Mouse (Mus musculus) liver, embryonic 12.5 days (tissue): ENCODE data around the gene Pou2f1. TPM values are rescaled to one million over a fixed set of nuclear protein-coding genes. Genes with fewer than 3 reads are reported as not detected.

Experiments used
- ATAC-seq: fragments of 200-750 bp; cut with Nextera tagmentation; 2 replicates; pipeline ENCODE4 v1.8.0; 2017; ENCODE audit warnings: moderate number of reproducible peaks, mild to moderate bottlenecking, moderate library complexity
- H3K27ac ChIP-seq: fragments of 300-500 bp; sonication (generic); 2 replicates; pipeline ENCODE4 v1.5.1; 2016; ENCODE audit warnings: mild to moderate bottlenecking
- H3K27me3 ChIP-seq: fragments of 300-500 bp; sonication (generic); replicated peaks from 2 replicates; pipeline ENCODE4 v1.6.1; 2016; ENCODE audit warnings: mild to moderate bottlenecking, moderate library complexity
- H3K36me3 ChIP-seq: fragments of 300-500 bp; sonication (generic); 2 replicates; pipeline ENCODE4 v1.6.1; 2016; ENCODE audit warnings: mild to moderate bottlenecking, moderate library complexity
- H3K4me1 ChIP-seq: fragments of 300-500 bp; sonication (generic); 2 replicates; pipeline ENCODE4 v1.6.1; 2016
- H3K4me2 ChIP-seq: fragments of 300-500 bp; sonication (generic); 2 replicates; pipeline ENCODE4 v1.6.1; 2016; ENCODE audit warnings: mild to moderate bottlenecking, moderate library complexity
- H3K4me3 ChIP-seq: fragments of 300-500 bp; sonication (generic); 2 replicates; pipeline ENCODE4 v1.5.1; 2016; ENCODE audit warnings: mild to moderate bottlenecking, moderate library complexity
- H3K9ac ChIP-seq: fragments of 300-500 bp; sonication (generic); 2 replicates; pipeline ENCODE4 v1.6.1; 2016; ENCODE audit warnings: mild to moderate bottlenecking, moderate library complexity
- H3K9me3 ChIP-seq: fragments of 300-500 bp; sonication (generic); replicated peaks from 2 replicates; pipeline ENCODE4 v1.6.1; 2016; ENCODE audit warnings: mild to moderate bottlenecking, moderate library complexity
- WGBS: fragments of 180-500 bp; shearing (Covaris S2); methylation state at CpG from one replicate; pipeline ENCODE4 v1.1.7; 2016; ENCODE audit not compliant: insufficient replicate concordance; 5-methylcytosine and 5-hydroxymethylcytosine counted together
- polyA plus RNA-seq: library from polyadenylated mRNA; unstranded; fragments of >200 nt; fragmentation: Nextera tagmentation; extraction: Ambion mirVana; gene quantifications from 2 replicates; pipeline ENCODE4 v1.2.1, GENCODE M21; 2016

The Pou2f1 gene
- polyA plus RNA-seq, 1 experiment from 2014 or later = 5.8 TPM

DNA sequence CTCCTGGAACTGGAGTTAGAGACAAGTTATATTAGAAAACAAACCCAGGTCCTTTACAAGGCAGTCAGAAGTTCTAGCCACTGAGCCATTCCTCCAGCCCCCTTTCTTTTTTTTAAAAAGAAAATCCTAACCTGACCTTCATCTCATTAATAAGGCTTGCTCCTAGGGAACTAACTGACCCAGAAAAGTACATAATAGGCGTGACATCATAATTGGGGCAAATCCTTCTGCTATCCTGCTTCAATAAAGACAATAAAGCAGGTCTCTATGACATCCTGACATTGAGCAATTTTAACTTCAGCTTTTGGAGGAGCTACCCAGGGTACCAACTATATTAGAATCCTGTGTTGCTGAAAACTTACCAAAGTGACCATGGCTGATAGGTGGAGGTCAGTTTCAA, 98.9 kb downstream of the Pou2f1 start:
- no peak for ATAC-seq
- Histone ChIP-seq H3K9ac (no peak overlapping the region), H3K9me3 (no peaks in the 10 kb centered on the region), H3K4me2 (no peak overlapping the region), H3K4me3 (no peak overlapping the region), H3K4me1 (no peaks in the 10 kb centered on the region), H3K27me3 (no peaks in the 10 kb centered on the region), H3K36me3 (peaks cover 32% of the 10 kb centered on the region), H3K27ac (no peak overlapping the region)
- WGBS = 73% methylated on average over 1 of the region's 1 CpGs

- H3K4me2 ChIP-seq = no peak overlapping the region
- H3K36me3 ChIP-seq = peaks cover 55% of the 10 kb centered on the region
- no peaks in the 10 kb centered on the region for H3K4me1 ChIP-seq
- no peak overlapping the region for H3K4me3 ChIP-seq
- no peaks in the 10 kb centered on the region for H3K27me3 ChIP-seq
- ATAC-seq = no peak
- H3K9ac ChIP-seq = no peak overlapping the region
- no peak overlapping the region for H3K27ac ChIP-seq
- H3K9me3 ChIP-seq = no peaks in the 10 kb centered on the region
- 87% methylated on average over 2 of the region's 2 CpGs for WGBS
Observed at GRCm38 (mm10) chr1:165891686-165892085, 110.8 kb downstream of the Pou2f1 start.

DNA sequence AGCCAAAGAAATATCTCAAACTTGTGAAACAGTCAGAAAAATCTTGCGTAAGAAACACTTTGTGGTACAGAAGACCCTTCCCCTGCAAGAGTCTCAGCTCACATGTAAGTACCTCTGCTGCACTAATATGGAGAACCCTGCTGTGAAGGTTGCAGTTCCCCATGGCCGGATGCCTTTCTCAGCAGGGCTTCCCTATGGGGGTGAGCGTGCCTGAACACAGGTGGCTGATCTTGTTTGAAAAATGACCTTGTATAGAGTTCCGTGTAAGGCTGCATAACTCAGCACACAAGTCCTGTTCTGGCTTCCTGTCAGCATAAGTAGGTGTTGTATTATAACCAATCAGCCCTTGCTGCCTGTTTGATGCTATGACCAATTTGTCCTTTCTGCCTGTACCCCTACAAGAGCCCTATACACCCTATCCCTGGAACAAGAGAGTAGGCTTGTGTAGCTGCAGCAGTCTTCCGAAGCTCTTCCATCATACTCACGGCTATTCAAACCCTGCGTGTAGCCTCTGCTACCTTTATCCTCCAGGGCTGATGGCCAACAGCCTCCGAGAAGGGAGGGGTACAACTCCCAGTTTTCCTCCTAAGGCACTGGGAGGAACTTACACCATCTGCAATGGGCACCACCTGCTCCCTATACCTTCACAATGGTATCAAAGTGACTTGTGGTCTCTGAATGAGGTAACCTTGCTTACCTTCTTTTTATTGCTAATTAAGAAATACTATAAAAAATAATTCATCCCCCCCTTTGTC, 120.2 kb downstream of the Pou2f1 start:
- H3K27me3 ChIP-seq = no peaks in the 10 kb centered on the region
- no peaks in the 10 kb centered on the region for H3K4me1 ChIP-seq
- no peaks in the 10 kb centered on the region for H3K9me3 ChIP-seq
- no peak overlapping the region for H3K27ac ChIP-seq
- H3K36me3 ChIP-seq = peaks cover 30% of the 10 kb centered on the region
- ATAC-seq = no peak
- H3K9ac ChIP-seq = no peak overlapping the region
- no peak overlapping the region for H3K4me3 ChIP-seq
- no peak overlapping the region for H3K4me2 ChIP-seq
- 79% methylated on average over 8 of the region's 8 CpGs for whole genome bisulfite sequencing

DNA sequence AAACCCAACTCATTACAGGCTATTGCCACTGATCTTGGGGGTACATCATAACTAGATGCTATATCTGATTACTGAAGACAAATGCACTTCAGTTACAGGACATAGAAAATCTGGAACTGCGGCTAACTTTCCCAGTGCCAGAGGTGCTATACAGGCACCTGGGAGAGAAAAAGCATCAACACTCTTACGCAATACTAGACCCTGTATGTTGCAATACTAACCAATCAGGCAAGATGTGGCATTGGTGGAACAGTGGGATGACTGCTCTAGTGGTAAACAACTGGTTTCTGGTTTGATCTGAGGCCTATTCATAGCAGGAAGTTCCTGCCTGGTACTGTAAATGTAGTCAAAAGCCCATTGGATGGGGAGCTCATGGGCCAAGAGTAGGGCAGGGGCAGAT, 123.7 kb downstream of the Pou2f1 start:
- Histone ChIP-seq H3K9ac (no peak overlapping the region), H3K4me1 (peaks cover 12% of the 10 kb centered on the region), H3K4me2 (no peak overlapping the region), H3K4me3 (no peak overlapping the region), H3K36me3 (peaks cover 50% of the 10 kb centered on the region), H3K9me3 (no peaks in the 10 kb centered on the region), H3K27me3 (no peaks in the 10 kb centered on the region), H3K27ac (no peak overlapping the region)
- no peak for ATAC-seq
- WGBS = 84% methylated on average over 2 of the region's 2 CpGs

GRCm38 (mm10) chr1:165875520-165876284, 126.8 kb downstream of the Pou2f1 start:
- Histone ChIP-seq H3K27me3 (no peaks in the 10 kb centered on the region), H3K4me3 (no peak overlapping the region), H3K9me3 (no peaks in the 10 kb centered on the region), H3K27ac (no peak overlapping the region), H3K4me1 (peaks cover 12% of the 10 kb centered on the region), H3K9ac (no peak overlapping the region), H3K36me3 (peaks cover 48% of the 10 kb centered on the region), H3K4me2 (no peak overlapping the region)
- ATAC-seq = peak; percentile 61; the same call in 1 of the 2 replicates
- 66% methylated on average over 6 of the region's 6 CpGs for WGBS

GRCm38 (mm10) chr1:165874645-165875044, 127.8 kb downstream of the Pou2f1 start:
- H3K27ac ChIP-seq = no peak overlapping the region
- no peak overlapping the region for H3K9ac ChIP-seq
- peaks cover 12% of the 10 kb centered on the region for H3K4me1 ChIP-seq
- no peak overlapping the region for H3K4me2 ChIP-seq
- WGBS = 70% methylated on average over 8 of the region's 8 CpGs
- H3K9me3 ChIP-seq = no peaks in the 10 kb centered on the region
- peaks cover 41% of the 10 kb centered on the region for H3K36me3 ChIP-seq
- H3K4me3 ChIP-seq = no peak overlapping the region
- ATAC-seq = peak; percentile 47; the same call in 1 of the 2 replicates
- H3K27me3 ChIP-seq = no peaks in the 10 kb centered on the region

DNA sequence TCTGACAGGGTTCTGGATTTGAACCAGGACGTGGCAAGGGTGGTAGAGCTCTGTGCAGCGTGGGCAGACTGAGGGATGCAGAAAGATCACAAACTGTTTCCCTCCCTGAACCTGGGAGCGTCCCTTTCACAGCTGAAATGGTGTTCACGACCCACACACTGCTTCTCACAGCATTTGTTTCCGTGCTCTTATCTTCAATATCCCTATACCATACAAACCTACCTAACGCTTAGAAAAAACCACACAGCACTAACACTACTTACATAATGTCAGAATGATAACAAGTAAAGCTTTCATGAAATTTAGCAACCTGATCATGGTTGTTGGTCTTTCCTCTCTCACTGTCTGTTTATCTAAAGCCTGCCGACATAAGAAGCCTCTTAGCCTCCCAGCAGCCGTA, 133.8 kb downstream of the Pou2f1 start:
- H3K4me2 ChIP-seq = no peak overlapping the region
- H3K4me3 ChIP-seq = no peak overlapping the region
- peaks cover 7% of the 10 kb centered on the region; the same call in 1 of the 2 replicates for H3K36me3 ChIP-seq
- 53% methylated on average over 8 of the region's 8 CpGs for WGBS
- no peak overlapping the region for H3K9ac ChIP-seq
- no peaks in the 10 kb centered on the region for H3K9me3 ChIP-seq
- H3K4me1 ChIP-seq = peaks cover 15% of the 10 kb centered on the region
- no peak overlapping the region for H3K27ac ChIP-seq
- ATAC-seq = no peak; the same call in 1 of the 2 replicates
- H3K27me3 ChIP-seq = no peaks in the 10 kb centered on the region

GRCm38 (mm10) chr1:165866630-165867280, 135.7 kb downstream of the Pou2f1 start:
- H3K4me1 ChIP-seq = peaks cover 15% of the 10 kb centered on the region
- H3K4me3 ChIP-seq = no peak overlapping the region
- no peak overlapping the region for H3K9ac ChIP-seq
- peaks cover 6% of the 10 kb centered on the region; the same call in 1 of the 2 replicates for H3K36me3 ChIP-seq
- 74% methylated on average over 5 of the region's 5 CpGs for WGBS
- H3K9me3 ChIP-seq = no peaks in the 10 kb centered on the region
- no peak for ATAC-seq
- H3K27me3 ChIP-seq = no peaks in the 10 kb centered on the region
- no peak overlapping the region for H3K27ac ChIP-seq
- no peak overlapping the region for H3K4me2 ChIP-seq

- Histone ChIP-seq H3K36me3 (peaks cover 6% of the 10 kb centered on the region; the same call in 1 of the 2 replicates), H3K4me2 (no peak overlapping the region), H3K27ac (no peak overlapping the region), H3K4me1 (peaks cover 15% of the 10 kb centered on the region), H3K9ac (no peak overlapping the region), H3K9me3 (no peaks in the 10 kb centered on the region), H3K27me3 (no peaks in the 10 kb centered on the region), H3K4me3 (no peak overlapping the region)
- WGBS = 48% methylated on average over 14 of the region's 14 CpGs
- no peak for ATAC-seq
Observed at GRCm38 (mm10) chr1:165864864-165865795, 137.3 kb downstream of the Pou2f1 start.

GRCm38 (mm10) chr1:165862059-165862458, 140.4 kb downstream of the Pou2f1 start:
- H3K4me1 ChIP-seq = peaks cover 9% of the 10 kb centered on the region
- ATAC-seq = no peak
- H3K9ac ChIP-seq = no peak overlapping the region
- H3K36me3 ChIP-seq = peaks cover 6% of the 10 kb centered on the region; the same call in 1 of the 2 replicates
- H3K9me3 ChIP-seq = no peaks in the 10 kb centered on the region
- WGBS = 83% methylated on average over 7 of the region's 7 CpGs
- H3K4me3 ChIP-seq = no peak overlapping the region
- no peak overlapping the region for H3K4me2 ChIP-seq
- H3K27me3 ChIP-seq = no peaks in the 10 kb centered on the region
- no peak overlapping the region for H3K27ac ChIP-seq

- no peak overlapping the region for H3K9ac ChIP-seq
- no peaks in the 10 kb centered on the region for H3K9me3 ChIP-seq
- H3K27me3 ChIP-seq = no peaks in the 10 kb centered on the region
- H3K27ac ChIP-seq = no peak overlapping the region
- no peak overlapping the region for H3K4me3 ChIP-seq
- H3K4me1 ChIP-seq = peaks cover 9% of the 10 kb centered on the region
- WGBS = 77% methylated on average over 3 of the region's 3 CpGs
- H3K4me2 ChIP-seq = no peak overlapping the region
- no peaks in the 10 kb centered on the region for H3K36me3 ChIP-seq
- ATAC-seq = no peak
Observed at GRCm38 (mm10) chr1:165861235-165861609, 141.3 kb downstream of the Pou2f1 start.
